Mouse (Mus musculus): ENCODE data around the gene Polr2m. TPM values are rescaled to one million over a fixed set of nuclear protein-coding genes. Genes with fewer than 3 reads are reported as not detected.
A peak's percentile ranks its signal among the peaks of the same experiment; 100 is the strongest.

Polr2m gene
- 380 and 383 TPM in 2 replicates for polyA plus RNA-seq (2016; fragmentation: Nextera tagmentation; extraction: Ambion mirVana)

DNA sequence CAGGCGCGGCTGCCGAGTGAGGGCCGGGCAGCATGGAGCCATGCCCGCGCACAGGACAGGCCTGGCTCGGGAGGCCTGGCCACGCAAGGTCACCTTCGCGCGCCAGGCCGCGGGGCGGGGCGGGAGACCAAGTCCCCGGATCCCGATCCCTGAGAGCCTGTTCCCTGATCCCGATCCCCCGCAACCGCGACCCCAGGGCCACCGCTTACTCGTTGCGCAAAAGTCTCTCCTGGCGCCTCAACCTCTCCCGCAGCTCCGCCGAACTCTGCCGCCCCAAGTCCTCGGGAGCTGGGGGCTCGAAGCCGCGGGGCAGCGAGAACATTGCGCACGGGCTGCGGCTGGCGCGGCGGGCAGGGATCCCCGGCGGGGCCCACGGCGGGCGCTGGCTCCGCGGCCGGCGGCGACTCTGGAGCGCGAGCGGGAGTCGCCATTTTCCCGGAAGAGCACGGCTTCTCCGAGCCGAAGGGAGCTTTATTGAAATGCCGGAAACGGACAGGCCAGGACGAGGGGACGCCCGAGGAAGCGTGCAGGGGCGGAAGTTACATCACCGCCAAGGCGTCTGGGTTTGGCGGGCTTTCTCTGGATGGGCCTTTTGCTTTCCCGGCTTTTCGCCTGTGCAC, at the start of gene Polr2m:
Polr2m (minus strand) TSS at position 461 of the 620 bp plus-strand sequence.
- peak within 1 kb of the TSS; percentile 100 for H3K9ac ChIP-seq
- peak; percentile 92 for ATAC-seq (ENCODE audit: insufficient number of reproducible peaks, low FRiP score)
- H3K4me3 ChIP-seq = peak within 1 kb of the TSS; percentile 96
- peaks cover 30% of the 10 kb centered on the region for H3K36me3 ChIP-seq
- peak within 1 kb of the TSS; percentile 64 for H3K4me2 ChIP-seq
- no peaks in the 10 kb centered on the region for H3K27me3 ChIP-seq (replicated peaks)
- under 1% methylated on average over 70 of the region's 70 CpGs for WGBS
- H3K27ac ChIP-seq (ENCODE audit: poor library complexity, severe bottlenecking) = peak within 1 kb of the TSS; percentile 97
- H3K4me1 ChIP-seq (replicated peaks) = peaks cover 20% of the 10 kb centered on the region
- no peaks in the 10 kb centered on the region for H3K9me3 ChIP-seq (replicated peaks)

DNA sequence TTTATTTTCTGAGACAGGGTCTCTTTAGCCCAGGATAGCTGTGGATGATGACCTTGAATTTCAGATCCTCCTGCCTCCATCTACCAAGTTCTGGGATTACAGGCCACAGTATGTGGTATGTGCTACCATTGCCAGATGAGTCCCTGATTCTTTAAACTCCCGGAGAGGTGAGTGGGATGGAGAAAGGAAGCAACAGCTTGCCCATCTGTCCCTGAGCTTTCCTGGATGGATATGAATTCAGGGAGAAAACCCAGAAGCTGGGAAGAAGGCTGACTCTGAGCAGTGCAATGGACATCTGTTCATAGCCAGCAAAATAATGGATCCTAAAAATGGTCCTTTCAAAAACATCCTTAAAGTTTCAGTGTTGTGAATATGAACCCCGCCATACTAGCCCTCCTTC, 49.3 kb upstream of the Polr2m start:
- ATAC-seq (ENCODE audit: insufficient number of reproducible peaks, low FRiP score) = no peak
- Histone ChIP-seq H3K27ac (ENCODE audit: poor library complexity, severe bottlenecking) (no peak overlapping the region), H3K4me3 (no peak overlapping the region), H3K9me3 (replicated peaks) (0 out of 2 replicates have a peak, but pooled peaks cover 4% of the 10 kb centered on the region), H3K4me1 (replicated peaks) (no peaks in the 10 kb centered on the region), H3K9ac (no peak overlapping the region), H3K36me3 (peaks cover 54% of the 10 kb centered on the region), H3K27me3 (replicated peaks) (no peaks in the 10 kb centered on the region), H3K4me2 (no peak overlapping the region)
- WGBS = 88% methylated on average over 2 of the region's 2 CpGs

- H3K4me2 ChIP-seq = no peak overlapping the region
- no peak overlapping the region for H3K27ac ChIP-seq (ENCODE audit: poor library complexity, severe bottlenecking)
- WGBS = 72% methylated on average over 2 of the region's 2 CpGs
- H3K9me3 ChIP-seq (replicated peaks) = 0 out of 2 replicates have a peak, but pooled peaks cover 6% of the 10 kb centered on the region
- H3K27me3 ChIP-seq (replicated peaks) = no peaks in the 10 kb centered on the region
- H3K4me1 ChIP-seq (replicated peaks) = no peaks in the 10 kb centered on the region
- no peak for ATAC-seq (ENCODE audit: insufficient number of reproducible peaks, low FRiP score)
- no peak overlapping the region for H3K9ac ChIP-seq
- peaks cover 45% of the 10 kb centered on the region for H3K36me3 ChIP-seq
- H3K4me3 ChIP-seq = no peak overlapping the region
These were observed 44.2 kb upstream of the Polr2m start for GRCm38 (mm10) chr9:71529960-71530359.

DNA sequence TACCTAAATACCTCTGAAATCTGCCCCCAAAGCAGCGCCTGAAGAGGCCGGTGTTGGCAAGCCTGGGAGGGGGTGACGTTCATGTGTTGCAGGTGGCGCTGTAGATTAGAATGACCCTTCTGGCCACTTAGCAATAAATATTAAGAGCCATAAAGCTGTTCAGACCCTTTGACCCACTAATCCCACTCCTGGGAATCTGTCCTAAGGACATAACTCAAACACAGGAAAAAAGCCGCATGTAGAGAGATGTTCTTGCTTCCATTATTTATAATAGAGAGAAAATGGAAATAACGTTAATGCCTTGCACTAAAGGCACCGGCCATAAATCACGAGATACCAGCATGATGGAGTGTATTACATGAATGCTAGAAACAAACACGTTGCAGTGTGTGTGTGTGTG, 41.7 kb upstream of the Polr2m start:
- H3K9me3 ChIP-seq (replicated peaks) = 0 out of 2 replicates have a peak, but pooled peaks cover 6% of the 10 kb centered on the region
- no peak overlapping the region for H3K4me2 ChIP-seq
- no peak overlapping the region for H3K4me3 ChIP-seq
- H3K27ac ChIP-seq (ENCODE audit: poor library complexity, severe bottlenecking) = no peak overlapping the region
- 80% methylated on average over 9 of the region's 9 CpGs for WGBS
- no peaks in the 10 kb centered on the region for H3K27me3 ChIP-seq (replicated peaks)
- ATAC-seq (ENCODE audit: insufficient number of reproducible peaks, low FRiP score) = no peak
- H3K9ac ChIP-seq = no peak overlapping the region
- H3K4me1 ChIP-seq (replicated peaks) = no peaks in the 10 kb centered on the region
- peaks cover 55% of the 10 kb centered on the region for H3K36me3 ChIP-seq

DNA sequence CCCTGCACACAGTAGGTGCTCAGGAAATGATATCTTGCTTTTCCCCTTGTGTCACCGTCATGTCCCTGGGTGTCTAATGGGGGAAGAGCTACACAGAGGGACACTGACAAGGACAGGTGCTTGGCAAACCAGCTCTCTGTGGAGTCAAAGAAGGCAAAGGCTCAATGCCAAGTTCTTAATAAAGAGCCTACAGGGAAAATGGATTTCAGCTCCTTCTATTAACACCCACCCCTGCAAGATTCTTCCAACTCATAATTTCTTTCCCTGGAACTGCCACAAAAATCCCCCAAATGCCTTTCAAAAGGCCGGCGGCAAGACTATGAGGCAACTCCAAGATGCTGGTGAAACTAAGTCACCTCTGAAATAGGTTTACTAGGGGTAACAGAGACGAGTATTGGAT, 38.2 kb upstream of the Polr2m start:
- Histone ChIP-seq H3K27me3 (replicated peaks) (no peaks in the 10 kb centered on the region), H3K9me3 (replicated peaks) (no peaks in the 10 kb centered on the region), H3K36me3 (peaks cover 23% of the 10 kb centered on the region), H3K4me1 (replicated peaks) (no peaks in the 10 kb centered on the region), H3K27ac (ENCODE audit: poor library complexity, severe bottlenecking) (no peak overlapping the region), H3K9ac (no peak overlapping the region), H3K4me2 (no peak overlapping the region), H3K4me3 (no peak overlapping the region)
- ATAC-seq (ENCODE audit: insufficient number of reproducible peaks, low FRiP score) = no peak
- 86% methylated on average over 4 of the region's 4 CpGs for WGBS

DNA sequence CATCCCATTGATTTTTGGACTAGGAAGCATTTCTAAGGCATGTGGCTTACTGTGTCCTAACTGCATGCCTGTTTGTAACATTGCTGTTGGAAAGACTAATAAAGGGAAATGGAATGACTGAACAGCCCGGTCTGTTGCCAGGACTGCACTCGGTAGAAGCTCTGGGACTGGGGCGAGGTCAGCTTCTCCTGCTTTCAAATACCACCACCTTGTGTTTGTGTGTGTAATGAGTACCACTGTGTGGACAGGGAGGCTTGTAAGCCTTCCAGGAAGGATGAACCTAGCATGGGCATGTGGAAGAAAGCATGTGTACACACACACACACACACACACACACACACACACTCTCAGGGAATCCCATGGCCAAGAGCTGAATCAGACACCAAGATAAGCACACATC, 34.1 kb upstream of the Polr2m start:
- no peak overlapping the region for H3K4me2 ChIP-seq
- H3K4me1 ChIP-seq (replicated peaks) = peaks cover 4% of the 10 kb centered on the region; the same call in 1 of the 2 replicates
- H3K9ac ChIP-seq = no peak overlapping the region
- no peak for ATAC-seq (ENCODE audit: insufficient number of reproducible peaks, low FRiP score)
- WGBS = 65% methylated on average over 3 of the region's 3 CpGs
- H3K9me3 ChIP-seq (replicated peaks) = no peaks in the 10 kb centered on the region
- H3K27ac ChIP-seq (ENCODE audit: poor library complexity, severe bottlenecking) = no peak overlapping the region
- peaks cover 30% of the 10 kb centered on the region for H3K36me3 ChIP-seq
- no peak overlapping the region for H3K4me3 ChIP-seq
- H3K27me3 ChIP-seq (replicated peaks) = no peaks in the 10 kb centered on the region

DNA sequence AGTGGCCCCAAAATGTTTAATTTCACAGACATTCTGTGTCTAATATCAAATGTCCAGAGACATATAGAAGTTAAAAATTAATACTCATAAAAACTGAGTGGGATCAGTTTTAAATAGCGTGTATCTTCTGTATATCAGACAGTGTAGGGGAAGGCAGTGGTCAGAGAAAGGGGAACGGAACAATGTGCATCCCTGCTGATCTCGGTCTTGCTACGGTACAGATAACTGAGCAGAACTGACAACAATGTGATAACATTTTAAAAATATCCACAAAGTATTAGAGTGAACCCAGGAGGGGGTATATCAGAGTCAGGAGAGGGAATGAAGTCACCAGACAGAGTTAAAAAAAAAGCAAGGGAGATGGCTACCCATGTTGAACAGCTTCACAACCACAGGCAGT, 31.8 kb upstream of the Polr2m start:
- Histone ChIP-seq H3K27me3 (replicated peaks) (no peaks in the 10 kb centered on the region), H3K4me3 (no peak overlapping the region), H3K4me2 (no peak overlapping the region), H3K36me3 (peaks cover 34% of the 10 kb centered on the region), H3K9ac (no peak overlapping the region), H3K4me1 (replicated peaks) (peaks cover 4% of the 10 kb centered on the region; the same call in 1 of the 2 replicates), H3K27ac (ENCODE audit: poor library complexity, severe bottlenecking) (no peak overlapping the region), H3K9me3 (replicated peaks) (no peaks in the 10 kb centered on the region)
- WGBS = 49% methylated on average over 4 of the region's 4 CpGs
- no peak for ATAC-seq (ENCODE audit: insufficient number of reproducible peaks, low FRiP score)

DNA sequence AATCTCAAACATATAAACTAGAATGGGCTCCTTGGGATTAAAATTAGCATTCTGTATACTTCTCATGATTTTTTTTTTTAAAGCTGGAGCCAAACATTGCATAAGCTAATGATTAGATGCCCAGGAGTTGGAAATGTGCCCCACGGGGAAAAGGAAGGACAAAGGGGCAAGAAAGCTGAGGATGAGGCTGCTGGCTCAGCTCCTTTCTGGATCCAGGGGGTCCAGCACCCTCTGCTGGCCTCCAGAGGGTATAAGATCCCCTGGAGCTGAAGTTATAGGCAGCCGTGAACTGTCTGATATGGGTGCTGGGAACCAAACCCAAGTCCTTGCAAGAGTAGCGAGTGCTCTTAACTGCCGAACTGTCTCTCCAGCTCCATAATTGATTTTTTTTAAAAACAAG, 30.1 kb upstream of the Polr2m start:
- H3K4me1 ChIP-seq (replicated peaks) = peaks cover 4% of the 10 kb centered on the region; the same call in 1 of the 2 replicates
- WGBS = 86% methylated on average over 4 of the region's 4 CpGs
- peaks cover 41% of the 10 kb centered on the region for H3K36me3 ChIP-seq
- H3K4me2 ChIP-seq = no peak overlapping the region
- H3K27me3 ChIP-seq (replicated peaks) = no peaks in the 10 kb centered on the region
- no peak for ATAC-seq (ENCODE audit: insufficient number of reproducible peaks, low FRiP score)
- H3K9me3 ChIP-seq (replicated peaks) = no peaks in the 10 kb centered on the region
- no peak overlapping the region for H3K4me3 ChIP-seq
- no peak overlapping the region for H3K27ac ChIP-seq (ENCODE audit: poor library complexity, severe bottlenecking)
- no peak overlapping the region for H3K9ac ChIP-seq

DNA sequence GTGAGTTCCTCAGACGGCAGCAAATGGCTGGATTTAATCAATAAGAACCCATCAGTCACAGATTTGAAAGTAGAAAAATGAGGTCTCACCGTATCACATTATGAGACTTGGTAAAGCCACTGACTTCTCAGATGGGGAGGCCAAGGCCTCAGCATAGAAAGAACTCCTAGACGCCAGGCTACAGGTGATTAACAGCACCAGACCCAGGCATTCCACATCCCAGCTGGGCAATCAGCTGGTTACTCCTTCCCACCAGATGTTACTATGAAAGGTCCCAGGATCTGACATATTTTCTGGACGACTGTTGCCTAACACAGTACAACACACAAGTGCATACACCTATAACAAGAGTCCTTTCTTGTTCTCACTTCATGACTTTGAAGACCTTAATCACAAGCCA, 27.8 kb upstream of the Polr2m start:
- Histone ChIP-seq H3K9ac (no peak overlapping the region), H3K27me3 (replicated peaks) (no peaks in the 10 kb centered on the region), H3K9me3 (replicated peaks) (no peaks in the 10 kb centered on the region), H3K4me1 (replicated peaks) (peaks cover 4% of the 10 kb centered on the region; the same call in 1 of the 2 replicates), H3K4me2 (no peak overlapping the region), H3K4me3 (no peak overlapping the region), H3K27ac (ENCODE audit: poor library complexity, severe bottlenecking) (no peak overlapping the region), H3K36me3 (peaks cover 40% of the 10 kb centered on the region)
- ATAC-seq (ENCODE audit: insufficient number of reproducible peaks, low FRiP score) = no peak
- 74% methylated on average over 4 of the region's 4 CpGs for WGBS

DNA sequence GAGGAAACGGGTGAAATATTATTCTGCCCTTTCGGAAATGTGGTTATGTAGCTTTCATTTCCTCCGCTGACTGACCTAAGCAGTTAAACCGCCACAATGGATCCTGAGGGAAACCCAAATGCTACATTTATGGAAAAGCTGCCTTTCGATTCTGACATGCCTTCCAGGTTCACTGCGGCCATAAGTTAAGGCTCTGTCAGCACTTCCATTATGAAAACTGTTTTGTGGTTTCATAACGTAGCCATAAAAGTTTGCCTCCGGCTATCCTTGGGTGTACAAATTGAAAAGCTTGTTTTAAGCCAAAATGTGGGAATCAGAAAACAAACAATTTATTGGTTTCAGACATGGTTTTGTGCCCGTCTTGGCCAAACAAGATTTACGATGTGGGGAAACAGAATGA, 27.2 kb upstream of the Polr2m start:
- 84% methylated on average over 10 of the region's 10 CpGs for WGBS
- peaks cover 4% of the 10 kb centered on the region; the same call in 1 of the 2 replicates for H3K4me1 ChIP-seq (replicated peaks)
- H3K36me3 ChIP-seq = peaks cover 40% of the 10 kb centered on the region
- H3K27me3 ChIP-seq (replicated peaks) = no peaks in the 10 kb centered on the region
- H3K27ac ChIP-seq (ENCODE audit: poor library complexity, severe bottlenecking) = no peak overlapping the region
- no peak overlapping the region for H3K4me2 ChIP-seq
- H3K9ac ChIP-seq = no peak overlapping the region
- H3K9me3 ChIP-seq (replicated peaks) = no peaks in the 10 kb centered on the region
- H3K4me3 ChIP-seq = no peak overlapping the region
- ATAC-seq (ENCODE audit: insufficient number of reproducible peaks, low FRiP score) = no peak

DNA sequence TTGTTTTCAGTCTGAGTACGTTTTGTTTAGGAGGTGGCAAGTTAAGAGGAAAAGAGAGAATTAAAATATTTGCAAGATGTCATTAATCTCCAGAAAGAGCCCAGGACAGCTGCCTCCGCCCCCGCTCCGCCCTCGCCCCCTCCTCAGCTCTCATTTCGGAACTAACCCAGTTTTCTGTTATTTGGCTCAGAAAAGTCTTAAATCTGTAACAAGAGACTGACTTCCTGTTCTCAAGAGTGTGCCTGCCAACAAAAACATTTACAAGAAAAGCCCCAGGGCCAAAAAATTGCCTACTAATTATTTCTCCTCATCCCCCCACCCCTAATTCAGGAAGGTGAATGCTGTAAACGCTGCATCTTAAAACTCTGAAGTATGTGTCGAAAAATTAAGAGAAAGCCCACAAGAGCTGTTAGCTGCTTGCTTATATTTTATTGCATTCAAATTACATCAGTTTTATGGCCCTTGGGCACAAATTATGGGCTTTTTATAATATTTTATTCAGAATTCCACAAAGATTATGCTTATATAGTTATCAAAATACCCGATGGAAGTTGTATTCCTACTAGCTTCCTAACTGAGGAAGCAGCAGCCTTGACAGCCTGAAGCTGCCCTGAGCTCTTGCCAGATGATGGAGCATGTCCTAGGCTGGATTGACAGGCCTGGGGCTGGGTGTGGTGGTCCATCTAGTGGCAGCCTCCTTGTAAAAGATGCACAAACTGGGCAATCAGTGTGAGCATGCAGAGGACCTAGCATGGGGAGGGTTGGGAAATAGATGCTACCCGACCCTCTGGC, 12.9 kb upstream of the Polr2m start:
- no peaks in the 10 kb centered on the region for H3K9me3 ChIP-seq (replicated peaks)
- H3K4me2 ChIP-seq = no peak overlapping the region

More for the DNA sequence above, 12.9 kb upstream of the Polr2m start:
- Histone ChIP-seq H3K36me3 (peaks cover 3% of the 10 kb centered on the region), H3K4me1 (replicated peaks) (peaks cover 19% of the 10 kb centered on the region), H3K27ac (ENCODE audit: poor library complexity, severe bottlenecking) (peak overlapping the region; percentile 41), H3K27me3 (replicated peaks) (no peaks in the 10 kb centered on the region), H3K9ac (no peak overlapping the region), H3K4me3 (no peak overlapping the region)
- WGBS = 55% methylated on average over 10 of the region's 10 CpGs
- ATAC-seq (ENCODE audit: insufficient number of reproducible peaks, low FRiP score) = no peak
